Mouse (Mus musculus) erythroblast, adult 5-6 weeks (primary cell): ENCODE data around the gene Ggact. TPM values are rescaled to one million over a fixed set of nuclear protein-coding genes. Genes with fewer than 3 reads are reported as not detected.

Source experiments
- ATAC-seq: replicated peaks from 2 replicates; pipeline ENCODE4 v1.8.0; 2016; ENCODE audit warnings: moderate number of reproducible peaks, mild to moderate bottlenecking, moderate TSS enrichment, inconsistent platforms; ENCODE audit not compliant: poor library complexity, low FRiP score, severe bottlenecking
- total RNA-seq, 2 experiments: library from RNA; stranded (forward) in 1 of 2; stranded (reverse) in 1 of 2; fragments of 150-400 nt in 1 of 2; fragments of 200-764, 138-1000 nt in 1 of 2; gene quantifications; 2 replicates each; pipeline versions ENCODE4 v1.2.3 to v1.2.4; 2015 to 2017; ENCODE audit warnings: low replicate concordance in 2 of 2

The Ggact gene
- total RNA-seq, 2 experiments from 2014 or later, result 4.6 TPM; not detected in 1

DNA sequence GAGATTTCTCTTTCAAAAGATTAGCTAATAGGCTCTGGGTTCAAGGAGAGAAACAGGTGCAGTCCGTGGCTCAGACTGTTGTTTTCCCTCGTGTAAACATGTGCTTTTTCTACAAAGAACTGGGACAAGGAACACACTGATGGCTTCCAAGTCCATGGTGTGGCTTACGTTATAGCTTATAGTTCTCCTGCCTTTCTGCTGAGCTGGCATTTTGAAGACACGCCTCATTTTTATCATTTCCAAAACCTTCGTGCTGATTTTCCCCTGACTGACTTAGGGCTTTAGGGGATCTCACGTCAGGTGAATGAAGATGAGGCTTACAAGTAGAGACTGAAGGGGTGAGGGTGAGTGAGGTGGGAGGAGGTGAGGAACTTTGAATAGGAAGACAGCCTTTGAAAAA, 40.9 kb downstream of the Ggact start:
- ATAC-seq, result no peak

- no peak for ATAC-seq
These were observed 41.5 kb downstream of the Ggact start for GRCm38 (mm10) chr14:122871841-122872580.

DNA sequence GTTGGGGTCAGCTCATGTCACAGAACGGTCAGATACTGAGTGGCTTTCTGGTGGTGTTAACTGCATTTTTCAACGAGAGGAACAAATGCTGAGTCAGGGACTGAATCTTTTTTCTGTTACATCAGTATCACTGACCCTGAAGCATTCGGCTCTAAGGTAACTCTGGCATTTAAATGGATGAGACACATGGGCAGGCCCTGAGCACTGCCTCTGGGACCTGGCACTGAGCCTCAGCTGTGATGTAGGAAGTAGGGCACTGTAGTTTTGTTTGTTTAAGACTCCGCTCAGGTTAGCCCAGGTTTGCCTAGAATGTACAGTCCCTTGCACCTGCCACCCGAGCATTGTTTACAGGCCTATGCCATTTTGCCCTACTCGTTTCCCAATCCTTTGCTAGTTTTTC, 43.7 kb downstream of the Ggact start:
- no peak for ATAC-seq

DNA sequence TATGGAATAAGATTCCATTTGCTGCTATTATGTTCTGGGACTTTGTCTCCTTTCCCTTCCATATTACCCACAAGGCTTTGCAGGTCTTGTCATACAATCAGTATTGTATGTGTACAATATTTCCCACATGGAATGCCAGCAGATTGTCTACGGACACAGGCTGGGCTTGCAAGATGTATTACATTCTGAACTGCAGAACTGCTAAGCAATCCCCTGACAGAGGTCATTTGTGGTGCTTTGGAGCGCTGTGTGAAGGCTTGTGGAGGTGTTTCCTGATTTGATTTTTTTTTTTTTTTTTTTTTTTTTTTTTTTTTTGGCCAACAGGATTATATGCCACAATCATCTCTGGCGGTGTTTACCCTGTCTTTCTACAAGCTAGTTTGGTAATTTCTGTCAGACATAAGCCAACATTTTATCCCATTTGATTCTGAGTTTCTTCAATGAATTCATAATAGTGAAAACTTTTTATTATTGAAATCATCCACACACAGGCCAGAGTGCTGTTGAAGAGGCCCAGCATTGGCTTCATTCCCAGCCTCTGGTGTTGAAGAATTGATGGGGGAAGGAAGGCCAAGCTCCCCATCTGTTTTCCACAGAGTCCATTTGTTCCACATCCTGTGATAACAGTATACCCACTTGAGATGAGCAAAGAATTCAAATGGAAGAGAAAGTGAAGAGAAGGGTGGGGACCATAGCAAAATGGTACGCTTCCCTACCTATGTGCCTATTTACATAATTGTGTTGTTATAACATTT, 45.8 kb downstream of the Ggact start:
- no peak for ATAC-seq

GRCm38 (mm10) chr14:122865462-122866129, 48.0 kb downstream of the Ggact start:
- ATAC-seq, result no peak

- ATAC-seq, result no peak
These were observed 50.9 kb downstream of the Ggact start for GRCm38 (mm10) chr14:122862623-122863022.

DNA sequence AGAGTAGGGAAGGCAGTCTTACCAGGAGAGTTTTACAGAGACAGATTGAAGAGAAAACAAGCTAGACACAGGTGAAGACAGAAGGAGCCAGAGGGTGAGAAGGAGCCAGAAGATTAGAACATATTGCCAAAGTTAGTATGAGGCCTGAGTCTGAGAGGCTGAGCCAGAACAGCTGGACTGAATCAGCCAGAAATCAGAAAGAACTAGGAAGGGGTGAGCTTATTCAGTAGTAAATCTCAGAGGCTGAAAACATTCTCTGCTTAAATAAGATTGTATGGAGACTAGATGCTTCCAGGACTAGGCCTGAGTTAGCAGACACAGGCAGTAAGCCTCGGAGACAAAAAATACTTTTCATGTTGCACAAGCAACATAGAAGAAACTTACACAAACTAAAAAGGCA, 53.8 kb downstream of the Ggact start:
- ATAC-seq, result no peak

- ATAC-seq, result no peak
These were observed 61.0 kb downstream of the Ggact start for GRCm38 (mm10) chr14:122852506-122853057.

- ATAC-seq, result no peak
These were observed 76.5 kb downstream of the Ggact start for GRCm38 (mm10) chr14:122837018-122837417.

GRCm38 (mm10) chr14:122836221-122836620, 77.3 kb downstream of the Ggact start:
- no peak for ATAC-seq

- no peak for ATAC-seq
These were observed 77.9 kb downstream of the Ggact start for GRCm38 (mm10) chr14:122835487-122836190.

DNA sequence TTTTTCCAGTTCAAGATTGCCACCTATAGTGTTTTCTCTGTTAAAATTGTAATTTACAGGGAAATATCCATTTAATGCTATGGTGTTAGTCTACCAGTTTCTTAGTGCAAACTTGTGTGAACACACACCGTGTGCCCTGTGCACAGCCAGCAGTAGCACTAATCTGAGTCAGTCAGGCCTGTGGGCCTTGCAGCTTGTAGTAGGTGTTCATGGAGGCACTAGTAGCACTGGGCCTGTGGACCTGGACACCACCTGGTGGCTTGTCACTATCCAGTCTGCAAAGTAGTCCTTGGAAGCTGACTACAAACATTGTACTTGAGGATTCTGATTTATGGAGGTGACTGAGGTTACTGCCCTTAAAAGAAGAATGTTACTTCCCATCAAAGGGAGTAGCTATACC, 78.8 kb downstream of the Ggact start:
- ATAC-seq, result no peak

DNA sequence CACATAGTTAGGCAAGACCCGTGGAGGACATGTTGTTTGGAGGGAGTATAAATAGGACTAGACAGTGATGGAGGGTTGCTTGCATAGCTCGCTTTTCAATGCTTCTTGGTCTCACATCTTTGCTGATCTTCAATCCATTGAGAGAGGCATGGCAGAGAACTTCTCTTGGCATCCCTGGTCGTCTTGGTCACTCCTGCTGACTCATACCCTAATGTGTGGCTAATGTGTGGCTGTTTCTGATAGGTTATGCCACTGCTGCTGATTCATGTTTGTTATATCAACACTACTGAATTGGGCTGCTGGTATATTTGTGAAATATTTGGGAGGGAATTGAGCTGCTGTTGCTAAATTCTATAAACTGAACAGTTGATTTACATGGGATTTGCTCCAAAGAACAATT, 79.9 kb downstream of the Ggact start:
- ATAC-seq, result no peak

GRCm38 (mm10) chr14:122830433-122830832, 83.1 kb downstream of the Ggact start:
- ATAC-seq, result no peak

DNA sequence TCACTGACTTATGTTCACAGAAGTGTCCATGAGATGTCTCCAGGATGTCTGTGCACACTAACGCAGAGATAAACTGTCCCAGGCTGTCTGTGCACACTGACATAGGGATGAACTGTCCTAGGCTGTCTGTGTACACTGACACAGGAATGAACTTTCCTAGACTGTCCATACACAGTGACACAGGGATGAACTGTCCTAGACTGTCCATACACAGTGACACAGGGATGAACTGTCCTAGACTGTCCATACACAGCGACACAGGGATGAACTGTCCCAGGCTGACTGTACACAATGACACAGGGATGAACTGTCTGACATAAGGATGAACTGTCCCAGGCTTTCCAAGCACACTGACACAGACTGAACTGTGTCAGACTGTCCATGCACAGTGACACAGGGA, 88.1 kb downstream of the Ggact start:
- ATAC-seq, result no peak

DNA sequence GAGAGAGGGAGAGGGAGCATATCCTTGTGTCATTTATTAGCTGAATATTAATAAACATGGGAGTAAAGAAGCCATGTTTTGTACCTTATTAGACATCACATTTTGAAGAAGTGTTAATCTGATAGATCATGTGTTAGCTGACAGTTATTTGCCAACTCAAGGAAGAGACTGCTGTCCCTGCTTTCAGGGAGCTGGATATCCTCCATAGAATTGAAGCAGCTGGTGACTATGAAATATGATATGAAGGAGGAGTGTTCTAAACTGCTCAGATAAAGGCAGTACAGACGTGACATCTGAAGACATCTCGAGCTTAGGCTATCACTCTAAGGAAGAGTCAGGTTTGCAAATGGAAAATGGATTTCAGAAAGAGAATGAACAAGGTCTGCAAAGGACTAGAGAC, 89.8 kb downstream of the Ggact start:
- ATAC-seq, result no peak

DNA sequence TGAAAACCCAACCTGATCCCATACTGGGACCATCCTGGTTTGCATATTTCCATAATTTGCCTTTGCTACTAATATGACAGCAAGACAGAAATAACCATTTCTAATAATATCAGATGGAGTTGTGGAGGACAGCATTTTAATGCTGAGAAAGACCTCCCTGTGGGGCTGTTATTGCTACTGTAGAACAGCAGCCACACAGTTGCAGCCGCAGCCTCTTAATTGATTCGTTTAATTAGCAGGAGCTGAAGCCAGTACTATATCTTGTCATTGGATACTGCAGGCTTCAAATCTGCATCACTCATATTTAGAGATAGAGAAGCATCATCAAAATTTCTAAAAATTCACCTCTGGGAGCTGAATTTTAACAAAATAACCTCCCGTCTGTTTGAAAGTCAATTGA, 92.6 kb downstream of the Ggact start:
- no peak for ATAC-seq

DNA sequence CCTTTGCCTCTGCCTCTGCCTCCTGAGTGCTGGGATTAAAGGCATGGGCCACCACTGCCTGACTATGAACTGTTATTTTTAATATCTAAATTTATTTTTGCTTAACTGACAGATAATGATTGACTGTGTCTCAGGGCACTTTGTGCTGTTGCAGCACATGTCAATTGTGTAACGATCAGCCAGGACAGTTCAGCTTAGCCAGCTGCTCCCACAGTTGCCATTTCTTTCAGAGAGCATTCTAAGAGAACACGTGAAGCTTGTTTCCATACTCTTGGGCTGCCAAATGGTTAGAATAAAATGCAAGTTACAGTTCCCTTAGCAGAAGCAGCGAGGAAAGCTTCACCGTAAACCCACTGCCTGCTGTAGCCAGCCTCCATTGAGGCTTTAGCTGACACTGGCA, 113.3 kb downstream of the Ggact start:
- no peak for ATAC-seq

GRCm38 (mm10) chr14:122793368-122793767, 120.2 kb downstream of the Ggact start:
- no peak for ATAC-seq

DNA sequence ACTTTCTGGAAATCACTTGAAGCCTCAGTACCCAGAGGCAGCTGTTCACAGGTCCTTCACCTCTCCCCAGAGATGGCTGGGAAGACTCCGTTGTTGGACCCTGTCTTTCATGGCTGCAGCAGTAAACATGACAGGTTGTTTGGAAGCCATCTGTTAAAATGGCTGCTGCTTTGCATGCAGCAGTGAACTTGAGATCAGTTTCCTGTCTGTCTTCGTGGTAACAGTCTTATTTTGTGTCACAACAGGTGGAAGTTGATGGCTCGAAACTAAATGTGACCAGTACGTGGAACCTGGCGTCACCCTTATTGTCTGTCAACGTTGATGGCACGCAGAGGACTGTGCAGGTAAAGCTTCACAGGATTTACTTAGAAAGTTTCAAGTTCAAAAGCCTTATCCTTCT, 123.4 kb downstream of the Ggact start:
- no peak for ATAC-seq
